Mouse (Mus musculus): ENCODE measurements around the gene Rps3. TPM values are rescaled to one million over a fixed set of nuclear protein-coding genes. Genes with fewer than 3 reads are reported as not detected.

Gene Rps3
- polyA plus RNA-seq, 1 experiment from 2014 or later, result 428 TPM

- WGBS, result 19% methylated on average over 6 of the region's 6 CpGs
- H3K4me1 ChIP-seq (ENCODE audit: control insufficient read depth, insufficient read depth, low read depth, low read length), result peaks cover 8% of the 10 kb centered on the region
- ATAC-seq, result peak; percentile 46
- H3K27me3 ChIP-seq (replicated peaks; ENCODE audit: control insufficient read depth, insufficient read depth, low read length), result no peaks in the 10 kb centered on the region
- no peak overlapping the region for H3K4me2 ChIP-seq (ENCODE audit: low read length)
- H3K36me3 ChIP-seq (ENCODE audit: control insufficient read depth, insufficient read depth, low read length), result peaks cover 4% of the 10 kb centered on the region; the same call in 1 of the 2 replicates
- H3K4me3 ChIP-seq (ENCODE audit: low read length), result no peak overlapping the region
- H3K9ac ChIP-seq (ENCODE audit: low read depth, low read length), result peak overlapping the region; percentile 40; the same call in 1 of the 2 replicates
- H3K9me3 ChIP-seq (ENCODE audit: control insufficient read depth, low read length), result no peaks in the 10 kb centered on the region
- no peak overlapping the region for H3K27ac ChIP-seq (ENCODE audit: low read depth, low read length)
These were observed 41.9 kb downstream of the Rps3 start for GRCm38 (mm10) chr7:99441534-99442072.

- WGBS, result 72% methylated on average over 10 of the region's 10 CpGs
- Histone ChIP-seq H3K27ac (ENCODE audit: low read depth, low read length) (no peak overlapping the region), H3K9ac (ENCODE audit: low read depth, low read length) (no peak overlapping the region), H3K36me3 (ENCODE audit: control insufficient read depth, insufficient read depth, low read length) (peaks cover 4% of the 10 kb centered on the region; the same call in 1 of the 2 replicates), H3K4me2 (ENCODE audit: low read length) (no peak overlapping the region), H3K4me3 (ENCODE audit: low read length) (no peak overlapping the region), H3K4me1 (ENCODE audit: control insufficient read depth, insufficient read depth, low read depth, low read length) (peaks cover 8% of the 10 kb centered on the region), H3K9me3 (ENCODE audit: control insufficient read depth, low read length) (no peaks in the 10 kb centered on the region), H3K27me3 (replicated peaks; ENCODE audit: control insufficient read depth, insufficient read depth, low read length) (no peaks in the 10 kb centered on the region)
- no peak for ATAC-seq
These were observed 44.7 kb downstream of the Rps3 start for GRCm38 (mm10) chr7:99438881-99439280.

- no peak for ATAC-seq
- Histone ChIP-seq H3K4me3 (ENCODE audit: low read length) (no peak overlapping the region), H3K27me3 (replicated peaks; ENCODE audit: control insufficient read depth, insufficient read depth, low read length) (no peaks in the 10 kb centered on the region), H3K27ac (ENCODE audit: low read depth, low read length) (no peak overlapping the region), H3K36me3 (ENCODE audit: control insufficient read depth, insufficient read depth, low read length) (peaks cover under 1% of the 10 kb centered on the region; the same call in 1 of the 2 replicates), H3K9me3 (ENCODE audit: control insufficient read depth, low read length) (no peaks in the 10 kb centered on the region), H3K4me2 (ENCODE audit: low read length) (no peak overlapping the region), H3K4me1 (ENCODE audit: control insufficient read depth, insufficient read depth, low read depth, low read length) (peaks cover 11% of the 10 kb centered on the region), H3K9ac (ENCODE audit: low read depth, low read length) (no peak overlapping the region)
- 9% methylated on average over 4 of the region's 4 CpGs for WGBS
These were observed 47.0 kb downstream of the Rps3 start for GRCm38 (mm10) chr7:99436530-99436929.

- WGBS, result 38% methylated on average over 12 of the region's 12 CpGs
- no peaks in the 10 kb centered on the region for H3K36me3 ChIP-seq (ENCODE audit: control insufficient read depth, insufficient read depth, low read length)
- no peaks in the 10 kb centered on the region for H3K9me3 ChIP-seq (ENCODE audit: control insufficient read depth, low read length)
- H3K27me3 ChIP-seq (replicated peaks; ENCODE audit: control insufficient read depth, insufficient read depth, low read length), result no peaks in the 10 kb centered on the region
- peaks cover 6% of the 10 kb centered on the region for H3K4me1 ChIP-seq (ENCODE audit: control insufficient read depth, insufficient read depth, low read depth, low read length)
- no peak overlapping the region for H3K4me2 ChIP-seq (ENCODE audit: low read length)
- H3K4me3 ChIP-seq (ENCODE audit: low read length), result no peak overlapping the region
- H3K9ac ChIP-seq (ENCODE audit: low read depth, low read length), result 0 out of 2 replicates have a peak overlapping the region, but pooled peaks have one; percentile 13
- H3K27ac ChIP-seq (ENCODE audit: low read depth, low read length), result no peak overlapping the region
- ATAC-seq, result no peak
These were observed 48.8 kb downstream of the Rps3 start for GRCm38 (mm10) chr7:99434672-99435250.

GRCm38 (mm10) chr7:99432863-99433262 lies 50.7 kb downstream of the Rps3 start:
- Histone ChIP-seq H3K4me2 (ENCODE audit: low read length) (no peak overlapping the region), H3K27me3 (replicated peaks; ENCODE audit: control insufficient read depth, insufficient read depth, low read length) (no peaks in the 10 kb centered on the region), H3K4me1 (ENCODE audit: control insufficient read depth, insufficient read depth, low read depth, low read length) (peaks cover 10% of the 10 kb centered on the region), H3K4me3 (ENCODE audit: low read length) (no peak overlapping the region), H3K9ac (ENCODE audit: low read depth, low read length) (no peak overlapping the region), H3K9me3 (ENCODE audit: control insufficient read depth, low read length) (no peaks in the 10 kb centered on the region), H3K27ac (ENCODE audit: low read depth, low read length) (no peak overlapping the region), H3K36me3 (ENCODE audit: control insufficient read depth, insufficient read depth, low read length) (no peaks in the 10 kb centered on the region)
- 94% methylated on average over 6 of the region's 6 CpGs for WGBS
- ATAC-seq, result no peak

GRCm38 (mm10) chr7:99432248-99432647 lies 51.3 kb downstream of the Rps3 start:
- peak overlapping the region; percentile 33; the same call in 1 of the 2 replicates for H3K9ac ChIP-seq (ENCODE audit: low read depth, low read length)
- no peaks in the 10 kb centered on the region for H3K27me3 ChIP-seq (replicated peaks; ENCODE audit: control insufficient read depth, insufficient read depth, low read length)
- peak overlapping the region; percentile 46; the same call in 1 of the 2 replicates for H3K27ac ChIP-seq (ENCODE audit: low read depth, low read length)
- ATAC-seq, result no peak
- no peak overlapping the region for H3K4me2 ChIP-seq (ENCODE audit: low read length)
- H3K4me3 ChIP-seq (ENCODE audit: low read length), result no peak overlapping the region
- no peaks in the 10 kb centered on the region for H3K36me3 ChIP-seq (ENCODE audit: control insufficient read depth, insufficient read depth, low read length)
- WGBS, result 47% methylated on average over 14 of the region's 14 CpGs
- peaks cover 10% of the 10 kb centered on the region for H3K4me1 ChIP-seq (ENCODE audit: control insufficient read depth, insufficient read depth, low read depth, low read length)
- H3K9me3 ChIP-seq (ENCODE audit: control insufficient read depth, low read length), result no peaks in the 10 kb centered on the region

- no peak for ATAC-seq
- no peaks in the 10 kb centered on the region for H3K36me3 ChIP-seq (ENCODE audit: control insufficient read depth, insufficient read depth, low read length)
- H3K27ac ChIP-seq (ENCODE audit: low read depth, low read length), result no peak overlapping the region
- 75% methylated on average over 11 of the region's 11 CpGs for WGBS
- H3K9me3 ChIP-seq (ENCODE audit: control insufficient read depth, low read length), result no peaks in the 10 kb centered on the region
- peaks cover 10% of the 10 kb centered on the region for H3K4me1 ChIP-seq (ENCODE audit: control insufficient read depth, insufficient read depth, low read depth, low read length)
- H3K27me3 ChIP-seq (replicated peaks; ENCODE audit: control insufficient read depth, insufficient read depth, low read length), result no peaks in the 10 kb centered on the region
- no peak overlapping the region for H3K4me2 ChIP-seq (ENCODE audit: low read length)
- H3K9ac ChIP-seq (ENCODE audit: low read depth, low read length), result no peak overlapping the region
- H3K4me3 ChIP-seq (ENCODE audit: low read length), result no peak overlapping the region
These were observed 53.3 kb downstream of the Rps3 start for GRCm38 (mm10) chr7:99430246-99430645.

- 44% methylated on average over 6 of the region's 6 CpGs for WGBS
- ATAC-seq, result peak; percentile 43; the same call in 1 of the 2 replicates
- no peak overlapping the region for H3K27ac ChIP-seq (ENCODE audit: low read depth, low read length)
- no peak overlapping the region for H3K4me3 ChIP-seq (ENCODE audit: low read length)
- H3K4me2 ChIP-seq (ENCODE audit: low read length), result no peak overlapping the region
- H3K4me1 ChIP-seq (ENCODE audit: control insufficient read depth, insufficient read depth, low read depth, low read length), result peaks cover 10% of the 10 kb centered on the region
- no peaks in the 10 kb centered on the region for H3K9me3 ChIP-seq (ENCODE audit: control insufficient read depth, low read length)
- H3K9ac ChIP-seq (ENCODE audit: low read depth, low read length), result 0 out of 2 replicates have a peak overlapping the region, but pooled peaks have one; percentile 3
- no peaks in the 10 kb centered on the region for H3K27me3 ChIP-seq (replicated peaks; ENCODE audit: control insufficient read depth, insufficient read depth, low read length)
- no peaks in the 10 kb centered on the region for H3K36me3 ChIP-seq (ENCODE audit: control insufficient read depth, insufficient read depth, low read length)
These were observed 53.8 kb downstream of the Rps3 start for GRCm38 (mm10) chr7:99429786-99430185.

GRCm38 (mm10) chr7:99428836-99429235 lies 54.7 kb downstream of the Rps3 start:
- no peak for ATAC-seq
- Histone ChIP-seq H3K36me3 (ENCODE audit: control insufficient read depth, insufficient read depth, low read length) (no peaks in the 10 kb centered on the region), H3K27ac (ENCODE audit: low read depth, low read length) (no peak overlapping the region), H3K4me1 (ENCODE audit: control insufficient read depth, insufficient read depth, low read depth, low read length) (peaks cover 15% of the 10 kb centered on the region), H3K4me3 (ENCODE audit: low read length) (no peak overlapping the region), H3K9me3 (ENCODE audit: control insufficient read depth, low read length) (no peaks in the 10 kb centered on the region), H3K27me3 (replicated peaks; ENCODE audit: control insufficient read depth, insufficient read depth, low read length) (no peaks in the 10 kb centered on the region), H3K4me2 (ENCODE audit: low read length) (no peak overlapping the region), H3K9ac (ENCODE audit: low read depth, low read length) (no peak overlapping the region)
- WGBS, result 87% methylated on average over 5 of the region's 5 CpGs

All from hindbrain, embryonic 16.5 days (tissue).